Mouse (Mus musculus): ENCODE measurements around the gene Zbtb6. TPM values are rescaled to one million over a fixed set of nuclear protein-coding genes. Genes with fewer than 3 reads are reported as not detected.
A peak's percentile ranks its signal among the peaks of the same experiment; 100 is the strongest.

Zbtb6 gene
- total and polyA plus RNA-seq, 3 experiments = 5.3 to 8.7 TPM; not detected in 1

DNA sequence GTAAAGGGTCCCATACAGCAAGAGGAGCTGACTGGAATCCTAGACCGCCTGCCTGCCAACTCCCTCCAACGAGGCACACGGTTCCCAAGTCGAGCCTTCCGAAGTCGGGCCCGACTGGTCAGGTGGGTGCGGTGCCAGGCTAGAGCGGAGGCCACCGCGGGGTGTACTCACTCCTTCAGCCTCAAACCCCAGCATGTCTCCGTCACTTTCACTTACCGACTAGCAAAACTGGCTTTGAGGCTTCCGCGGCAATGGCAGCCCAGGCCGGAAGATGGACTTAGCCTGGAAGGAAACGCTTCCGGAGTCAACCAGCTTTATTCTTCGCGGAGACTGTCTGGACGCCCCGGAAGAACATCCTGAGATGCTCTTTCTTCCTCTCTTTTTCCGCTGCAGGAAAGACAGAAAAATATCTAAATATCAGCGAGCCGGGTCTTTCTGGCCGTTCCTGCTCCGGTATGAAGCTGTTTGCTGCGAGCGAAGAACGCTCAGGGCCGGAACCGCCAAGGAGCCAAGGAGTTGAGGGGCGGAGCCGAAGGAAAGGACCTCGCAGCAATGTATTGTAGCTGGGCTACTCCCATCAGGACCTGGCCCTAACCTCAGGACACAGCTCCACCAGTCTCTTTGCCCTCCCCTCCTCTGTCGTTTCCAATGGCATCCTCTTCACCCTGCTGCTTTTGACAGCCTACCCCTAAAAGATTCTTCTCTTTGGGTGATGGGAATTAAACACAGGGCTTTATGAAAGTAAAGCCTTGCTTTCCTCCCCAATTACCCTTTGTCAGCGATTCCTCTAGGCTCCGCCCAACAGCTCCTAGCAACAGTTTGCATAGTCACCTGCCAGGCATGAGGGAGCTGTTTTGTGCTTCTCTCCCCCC lies 12.1 kb downstream of the Zbtb6 start (continued):
- TF ChIP-seq MEF2A (IDR thresholded peaks at IDR 0.05; ENCODE audit: extremely low read depth, insufficient replicate concordance, low read depth, low read length, poor library complexity, severe bottlenecking) (no peak), JUND (IDR thresholded peaks at IDR 0.05; ENCODE audit: low read depth, low read length) (no peak), CHD2 (IDR thresholded peaks at IDR 0.05; ENCODE audit: low read length) (peak; percentile 53; the same call in 1 of the 2 replicates), CTCF (IDR thresholded peaks at IDR 0.05 in 2 of 3, conservative IDR thresholded peaks at IDR 0.05 in 1 of 3; ENCODE audit: control insufficient read depth in 1 of 3, insufficient read depth in 1 of 3, low read depth in 2 of 3, low read length in 3 of 3, poor library complexity in 1 of 3, severe bottlenecking in 1 of 3) (no peak), ETS1 (IDR thresholded peaks at IDR 0.05; ENCODE audit: low read depth, low read length) (peak; percentile 39), E2F4 (IDR thresholded peaks at IDR 0.05; ENCODE audit: borderline replicate concordance, low read depth, low read length) (no peak), GABPA (IDR thresholded peaks at IDR 0.05; ENCODE audit: low read depth, low read length) (no peak), USF1 (IDR thresholded peaks at IDR 0.05; ENCODE audit: low read depth, low read length) (no peak), POLR2AphosphoS5 (IDR thresholded peaks at IDR 0.05; ENCODE audit: borderline replicate concordance, low read depth, low read length) (no peak), EP300 (IDR thresholded peaks at IDR 0.05; ENCODE audit: low read depth in 1 of 2, low read length in 2 of 2) (peak in 1 of 2 experiments; percentile 29; a peak in 1 of 4 replicates), UBTF (IDR thresholded peaks at IDR 0.05; ENCODE audit: borderline replicate concordance, insufficient read depth, low read depth, low read length) (no peak), SIN3A (IDR thresholded peaks at IDR 0.05; ENCODE audit: low read length) (peak; percentile 81), MXI1 (IDR thresholded peaks at IDR 0.05; ENCODE audit: low read depth, low read length) (peak; percentile 60), ZNF384 (IDR thresholded peaks at IDR 0.05; ENCODE audit: low read depth, low read length) (no peak)

- Histone ChIP-seq H3K79me2 (ENCODE audit: control insufficient read depth, insufficient read depth, low read length, poor library complexity) (peaks cover 21% of the 10 kb centered on the region), H3K4me3 (ENCODE audit: control insufficient read depth in 1 of 2, insufficient read depth in 1 of 2, low read depth in 2 of 2, low read length in 2 of 2) (no peak overlapping the region; a peak in 1 of 4 replicates), H3K27ac (ENCODE audit: control insufficient read depth, low read depth, low read length) (no peak overlapping the region), H3K9me3 (replicated peaks; ENCODE audit: insufficient read depth, low read length) (no peaks in the 10 kb centered on the region), H3K27me3 (ENCODE audit: control insufficient read depth in 1 of 2, insufficient read depth in 2 of 2, low read length in 2 of 2) (no peaks in the 10 kb centered on the region), H3K9ac (ENCODE audit: control insufficient read depth, low read depth, low read length, poor library complexity, severe bottlenecking) (no peak overlapping the region), H3K36me3 (ENCODE audit: control insufficient read depth in 1 of 2, insufficient read depth in 2 of 2, low read length in 2 of 2) (peaks cover 4 to 41% of the 10 kb centered on the region in 2 experiments), H3K4me1 (ENCODE audit: control insufficient read depth in 1 of 2, insufficient read depth in 2 of 2, low read length in 2 of 2) (peaks cover 5 to 6% of the 10 kb centered on the region in 2 experiments)
- TF ChIP-seq MAFK (IDR thresholded peaks at IDR 0.05; ENCODE audit: borderline replicate concordance, low read depth, low read length) (no peak), NELFE (IDR thresholded peaks at IDR 0.05; ENCODE audit: low read depth, low read length) (no peak), RCOR1 (IDR thresholded peaks at IDR 0.05; ENCODE audit: low read depth, low read length) (no peak), GATA1 (IDR thresholded peaks at IDR 0.05; ENCODE audit: low read depth, low read length) (no peak), CTCF (IDR thresholded peaks at IDR 0.05 in 2 of 3, conservative IDR thresholded peaks at IDR 0.05 in 1 of 3; ENCODE audit: control insufficient read depth in 1 of 3, insufficient read depth in 1 of 3, low read depth in 2 of 3, low read length in 3 of 3, poor library complexity in 1 of 3, severe bottlenecking in 1 of 3) (no peak), UBTF (IDR thresholded peaks at IDR 0.05; ENCODE audit: borderline replicate concordance, insufficient read depth, low read depth, low read length) (no peak), SIN3A (IDR thresholded peaks at IDR 0.05; ENCODE audit: low read length) (no peak), POLR2A (IDR thresholded peaks at IDR 0.05; ENCODE audit: control insufficient read depth in 1 of 2, insufficient read depth in 1 of 2, low read depth in 1 of 2, low read length in 2 of 2, poor library complexity in 1 of 2) (no peak), E2F4 (IDR thresholded peaks at IDR 0.05; ENCODE audit: borderline replicate concordance, low read depth, low read length) (no peak), TBP (IDR thresholded peaks at IDR 0.05; ENCODE audit: low read depth, low read length) (no peak), USF1 (IDR thresholded peaks at IDR 0.05; ENCODE audit: low read depth, low read length) (no peak), GABPA (IDR thresholded peaks at IDR 0.05; ENCODE audit: low read depth, low read length) (no peak), MAX (IDR thresholded peaks at IDR 0.05; ENCODE audit: low read length) (no peak), CHD1 (IDR thresholded peaks at IDR 0.05; ENCODE audit: low read depth, low read length) (no peak), POLR2AphosphoS5 (IDR thresholded peaks at IDR 0.05; ENCODE audit: borderline replicate concordance, low read depth, low read length) (no peak), MAZ (IDR thresholded peaks at IDR 0.05; ENCODE audit: low read depth, low read length) (no peak), BHLHE40 (IDR thresholded peaks at IDR 0.05; ENCODE audit: borderline replicate concordance, low read depth, low read length) (no peak), ZMIZ1 (IDR thresholded peaks at IDR 0.05; ENCODE audit: low read depth, low read length) (no peak)
- peak; percentile 56 for DNase-seq (ENCODE audit: low read depth, low spot score)
Observed at GRCm38 (mm10) chr2:37423671-37424070, 19.3 kb downstream of the Zbtb6 start.
